Mouse (Mus musculus) adrenal gland, postnatal 14 days (tissue): ENCODE measurements at regions not wholly inside any gene's neighbourhood (a gene's known extent, or its start where the extent isn't known, plus 50 kb on each side); places are given as distances from the start of the nearest gene placed in this dataset.

Experiments used
- DNase-seq: peaks from one replicate; pipeline ENCODE4 v3.0.0; 2021; ENCODE audit warnings: mixed read lengths

DNA sequence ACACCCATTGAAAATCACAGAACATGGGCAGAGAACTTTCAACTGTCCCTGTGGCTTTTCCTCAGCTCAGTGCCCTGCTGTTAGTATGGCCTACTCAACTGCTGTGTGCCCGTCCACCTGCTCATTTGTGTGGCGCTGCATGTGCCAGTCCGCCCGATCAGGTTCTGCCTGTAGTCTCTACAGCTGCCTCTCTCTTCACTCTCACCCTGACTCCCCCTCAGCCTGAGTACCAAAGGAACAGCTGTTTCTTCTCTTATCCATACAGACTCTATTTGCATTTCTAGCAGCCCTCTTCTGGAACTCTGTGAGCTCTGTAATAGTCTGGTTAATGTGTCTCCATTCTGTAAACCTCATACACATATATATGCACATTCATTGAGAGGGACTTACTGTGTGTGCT lies 329.1 kb upstream of the Spred2 start:
- no peak for DNase-seq

DNA sequence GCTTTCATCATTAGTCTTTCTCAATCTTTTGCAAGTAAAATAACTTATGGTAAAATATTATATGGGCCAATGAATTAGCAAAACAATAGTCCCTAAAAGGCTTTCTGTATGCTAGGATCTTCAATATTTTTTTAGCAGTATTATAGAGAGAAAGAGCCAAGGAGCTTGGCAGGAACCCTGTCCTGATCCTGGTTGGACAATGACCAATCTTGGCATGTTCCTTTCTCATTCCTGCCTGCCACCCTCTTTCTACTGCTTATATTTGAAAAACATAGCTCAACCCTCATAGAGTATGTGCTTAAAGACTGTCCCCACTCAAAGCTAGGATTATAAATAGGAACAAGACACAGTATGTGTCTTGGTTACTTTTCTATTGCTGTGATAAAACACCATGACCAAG lies 327.8 kb upstream of the Spred2 start:
- no peak for DNase-seq

DNA sequence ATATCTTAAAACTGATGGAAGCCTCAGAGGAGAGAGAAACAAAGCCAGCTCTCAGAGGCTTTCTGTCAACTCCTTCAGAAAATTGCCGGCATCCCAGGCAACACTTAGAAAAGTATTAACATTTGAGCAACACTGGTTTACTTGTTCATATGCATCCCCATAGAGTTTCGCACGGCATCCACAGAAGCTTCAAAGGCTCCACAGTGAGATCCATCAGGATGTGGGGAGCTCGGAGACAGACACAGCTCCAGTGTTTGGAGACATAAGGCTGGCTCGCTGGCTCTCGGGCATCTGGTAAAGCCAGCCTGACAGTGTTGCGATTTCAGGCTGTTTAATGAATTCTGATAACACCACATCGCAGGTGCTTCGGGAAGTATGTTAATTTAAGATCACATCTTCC lies 324.7 kb upstream of the Spred2 start:
- no peak for DNase-seq

DNA sequence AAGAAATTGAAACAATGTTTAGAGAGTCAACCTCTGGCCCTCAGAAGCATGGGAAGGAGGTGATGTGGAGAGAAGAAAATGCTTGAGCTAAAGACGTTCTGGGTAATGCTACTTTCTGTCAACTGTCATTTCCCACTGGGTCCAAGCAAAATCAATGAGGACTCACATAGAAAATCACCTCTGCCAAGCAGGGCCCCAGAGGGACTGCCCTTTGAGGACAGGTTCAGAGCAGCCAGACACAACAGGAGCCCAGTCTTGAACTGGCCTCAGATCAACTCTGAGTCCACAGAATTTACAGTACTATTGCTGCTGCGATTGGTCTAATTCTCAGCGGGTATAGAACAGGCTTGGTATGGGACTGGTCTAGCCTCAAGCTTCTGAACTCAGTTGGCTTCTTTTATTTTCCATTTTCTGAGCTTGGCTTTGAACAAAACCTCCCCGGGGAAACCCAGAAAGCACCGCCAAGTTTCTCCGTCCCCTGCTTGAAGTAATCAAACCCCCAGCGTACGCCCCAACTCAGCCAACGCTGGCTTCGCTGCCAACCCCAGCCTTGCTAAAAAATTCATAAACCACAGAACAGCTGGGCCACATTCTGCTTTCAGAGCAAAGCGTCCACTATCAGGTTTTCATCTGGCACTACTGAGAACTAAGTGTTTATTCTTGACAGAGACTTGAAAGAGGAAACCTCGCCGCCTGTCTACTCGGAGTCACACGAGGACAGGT lies 322.8 kb upstream of the Spred2 start:
- DNase-seq: peak; percentile 67

DNA sequence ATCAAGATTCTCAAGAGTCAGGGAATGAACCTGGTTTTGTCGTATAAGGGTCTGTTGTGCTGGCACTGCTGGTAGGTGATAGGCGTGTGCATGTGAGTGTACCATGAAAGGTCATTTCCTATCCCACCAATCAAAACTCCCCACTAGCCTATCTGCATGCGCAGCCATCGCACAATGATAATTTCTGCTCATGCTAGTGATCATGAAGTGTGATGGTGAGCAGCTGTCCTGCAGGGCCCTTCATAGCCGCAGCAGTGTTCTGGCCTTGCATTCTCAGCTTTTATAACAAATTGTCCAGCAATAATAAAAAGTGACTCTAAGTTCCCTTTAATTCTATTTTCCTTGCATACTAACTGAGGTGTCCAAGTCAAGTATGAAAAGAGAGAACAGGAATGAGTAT lies 321.7 kb upstream of the Spred2 start:
- no peak for DNase-seq

DNA sequence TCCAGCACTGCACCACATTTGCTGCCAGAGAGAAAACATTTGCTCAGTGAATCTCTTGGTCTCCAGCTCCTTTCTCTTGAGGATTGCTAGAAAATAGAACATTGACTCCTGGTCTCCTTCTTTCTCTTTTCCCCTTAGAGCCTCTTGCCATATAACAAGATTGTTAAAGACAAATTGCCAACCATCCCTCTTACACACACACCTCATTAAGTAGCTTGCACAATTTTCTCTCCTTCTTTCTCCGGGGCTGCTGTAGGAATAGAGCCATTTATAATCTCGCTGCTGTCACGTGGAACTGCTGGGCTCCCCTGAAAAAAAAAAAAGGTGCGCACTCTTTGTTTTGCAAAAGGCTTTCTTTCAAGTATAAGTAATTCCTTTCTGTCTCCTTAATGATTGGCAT lies 318.6 kb upstream of the Spred2 start:
- DNase-seq: no peak

DNA sequence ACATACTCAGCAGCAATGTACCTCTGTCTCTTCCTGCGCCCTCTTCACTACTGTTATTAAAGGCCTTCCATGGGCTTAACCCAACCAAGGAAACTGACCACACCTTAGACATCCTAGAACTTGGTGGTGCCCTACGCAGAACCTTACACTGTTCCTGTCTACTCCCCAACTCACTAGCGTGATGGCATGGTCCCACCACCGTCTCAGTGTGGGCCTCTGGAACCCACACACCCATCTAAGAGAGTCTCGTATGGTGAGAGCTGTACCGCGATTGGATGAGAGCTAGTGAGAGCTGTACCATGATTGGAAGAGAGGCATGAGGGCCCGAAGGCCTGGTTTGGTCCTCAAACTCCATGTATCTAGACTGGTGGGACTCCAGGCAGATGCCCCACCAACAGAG lies 317.2 kb upstream of the Spred2 start:
- no peak for DNase-seq

DNA sequence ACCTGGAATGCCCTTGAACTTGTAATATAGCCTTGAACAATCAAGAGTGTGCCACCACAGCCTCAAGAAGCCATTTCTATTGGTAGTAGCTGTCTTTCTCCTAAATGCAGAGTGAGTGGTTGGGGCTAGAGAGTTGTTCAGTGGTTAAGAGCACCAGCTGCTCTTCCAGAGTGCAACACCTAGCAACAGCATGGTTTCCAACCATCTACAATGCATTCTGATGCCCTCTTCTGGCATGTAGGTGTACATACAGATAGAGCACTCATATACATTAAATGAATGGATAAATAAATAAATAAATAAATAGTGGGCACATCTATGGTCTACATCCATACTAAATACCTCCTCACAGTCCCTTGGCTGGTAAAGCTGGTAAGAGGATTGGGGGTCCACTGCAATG lies 316.2 kb upstream of the Spred2 start:
- no peak for DNase-seq

DNA sequence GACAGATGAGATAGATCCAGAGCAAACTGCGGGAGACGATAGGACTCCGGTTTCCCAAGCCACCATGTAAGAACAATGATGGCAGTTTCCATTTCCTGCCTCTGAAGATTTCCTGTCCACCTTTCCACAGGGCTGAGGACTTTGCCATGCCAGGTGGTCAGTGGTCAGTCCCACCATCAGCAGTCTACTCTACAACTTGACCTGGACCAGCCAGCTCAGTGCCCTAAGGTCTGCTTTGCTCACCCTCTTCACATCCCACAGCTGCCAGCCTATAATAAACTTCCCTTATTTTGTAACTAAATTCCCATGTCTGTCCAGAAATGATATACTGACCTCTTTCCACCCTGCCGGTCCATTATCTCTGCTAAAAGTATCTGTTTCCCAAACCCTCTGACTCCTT lies 315.7 kb upstream of the Spred2 start:
- no peak for DNase-seq

DNA sequence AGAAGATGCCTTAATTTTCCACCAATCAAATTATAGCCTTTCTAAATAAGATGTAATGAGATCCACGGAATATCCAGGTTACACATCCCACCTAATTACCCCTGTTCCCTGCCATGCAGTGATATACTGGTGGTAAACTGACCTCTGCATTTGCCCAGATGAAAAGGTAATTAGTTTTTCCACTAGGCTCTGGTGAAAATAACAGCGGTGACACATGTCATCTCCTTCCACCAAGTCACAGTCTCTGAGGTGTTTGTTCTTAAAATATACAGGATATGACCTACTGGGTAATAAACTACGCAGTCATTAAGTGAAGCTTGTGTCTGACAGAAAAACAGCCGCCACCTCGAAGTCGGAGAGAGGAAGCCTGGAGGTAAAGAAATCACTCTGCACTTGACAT lies 313.6 kb upstream of the Spred2 start:
- DNase-seq: no peak

DNA sequence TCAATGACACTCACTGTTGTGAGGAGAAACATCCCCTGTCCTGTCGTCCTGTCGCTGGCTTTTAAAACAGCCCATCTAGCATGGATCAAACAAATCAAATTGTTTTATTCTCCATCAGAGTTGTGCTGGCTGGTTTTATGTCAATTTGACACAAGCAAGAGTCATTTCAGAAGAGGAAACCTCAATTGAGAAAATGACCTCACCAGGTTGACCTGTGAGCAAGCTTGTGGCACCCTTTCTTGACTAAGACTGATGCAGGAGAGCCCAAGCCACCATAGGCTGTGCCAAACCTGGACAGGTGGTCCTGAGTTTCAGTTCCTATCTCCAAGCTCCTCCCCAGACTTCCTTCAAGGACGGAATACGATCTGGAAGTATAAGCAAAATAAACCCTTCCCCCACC lies 313.0 kb upstream of the Spred2 start:
- no peak for DNase-seq

DNA sequence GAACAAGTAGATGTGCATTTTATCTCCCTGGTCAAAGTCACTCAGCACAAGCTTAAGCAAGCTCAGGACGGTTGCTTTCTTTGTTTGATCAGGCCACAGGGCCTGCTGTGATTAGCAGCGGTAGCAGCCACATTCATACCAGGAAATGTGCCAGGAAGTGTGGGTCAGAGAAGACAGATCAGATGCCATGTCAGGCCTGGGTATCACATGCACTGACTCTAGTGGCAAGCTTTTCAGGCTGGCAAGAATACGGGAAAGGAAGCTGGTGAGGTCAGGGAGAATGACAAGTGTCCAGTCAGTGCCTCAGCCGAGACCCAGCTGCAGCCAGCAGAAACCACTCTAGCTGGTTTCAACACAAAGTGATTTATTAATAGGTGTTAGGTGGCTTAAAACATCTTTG lies 307.7 kb upstream of the Spred2 start:
- peak; percentile 27 for DNase-seq

DNA sequence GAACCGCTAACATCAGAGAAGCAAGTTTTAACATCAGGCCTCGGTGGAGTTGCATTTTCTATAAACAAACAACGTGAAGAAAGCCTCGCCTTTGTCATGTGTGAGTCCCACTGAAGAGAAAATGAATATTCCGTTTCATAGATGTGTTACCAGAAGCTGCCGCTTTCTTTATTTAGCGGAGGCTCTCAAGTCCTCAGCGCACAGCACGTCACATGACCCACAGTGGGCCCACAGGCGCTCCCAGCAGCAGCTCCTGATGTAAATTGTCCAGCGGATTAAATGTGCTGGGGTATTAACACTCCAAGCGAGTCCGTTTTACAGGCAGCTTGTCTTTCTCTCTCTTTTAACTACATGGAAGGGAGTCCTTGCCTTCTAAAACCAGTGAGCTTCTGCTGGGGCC lies 304.7 kb upstream of the Spred2 start:
- DNase-seq: no peak

DNA sequence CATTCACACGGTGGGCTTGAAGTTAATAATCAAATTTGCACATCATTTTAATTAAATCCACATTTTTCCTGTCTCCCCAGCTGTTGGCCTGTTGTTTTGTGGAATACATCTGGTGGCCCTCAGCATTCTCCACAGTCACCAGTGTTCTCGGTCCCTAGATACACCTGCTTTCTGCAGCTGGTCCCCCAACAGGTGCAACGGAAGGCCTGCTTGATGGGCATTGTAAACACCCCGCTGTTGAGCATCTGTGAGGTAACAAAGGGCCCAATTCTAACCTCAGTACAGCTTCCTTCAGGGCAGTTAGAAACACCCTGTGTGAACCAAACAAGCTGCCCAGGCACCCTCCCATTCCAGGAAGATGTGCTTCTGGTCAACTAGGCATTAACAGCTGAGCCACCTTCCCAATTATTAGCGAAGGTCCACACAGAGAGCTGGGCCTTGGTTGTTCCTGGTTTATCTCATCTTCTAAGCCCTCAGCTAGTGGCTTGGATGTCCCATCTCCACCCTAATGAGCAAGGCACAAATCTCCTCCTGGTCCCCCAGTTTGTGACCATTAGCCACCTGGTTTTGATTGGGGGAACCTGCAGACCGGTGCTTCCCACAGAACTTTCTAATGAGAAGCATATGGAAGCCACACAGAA lies 293.0 kb upstream of the Spred2 start:
- DNase-seq: no peak

DNA sequence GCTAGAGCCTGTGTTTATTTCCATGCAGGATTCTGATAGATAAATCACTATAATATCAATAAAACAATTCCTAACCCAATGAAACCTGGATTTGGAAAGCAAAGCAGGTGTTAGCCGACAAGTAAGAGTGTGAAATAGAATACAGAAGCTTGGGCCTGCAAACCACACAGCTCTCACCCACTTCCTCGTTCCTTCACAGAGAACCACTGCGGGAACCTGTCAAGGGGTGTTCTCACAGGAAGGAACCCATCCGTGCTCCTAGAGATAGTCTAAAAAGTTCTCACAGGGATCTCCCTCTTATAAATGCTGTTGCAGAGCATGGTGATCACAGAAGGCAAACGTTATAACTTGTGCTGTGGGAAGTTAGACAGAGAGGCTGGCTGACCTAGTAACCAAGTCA lies 291.7 kb upstream of the Spred2 start:
- no peak for DNase-seq

DNA sequence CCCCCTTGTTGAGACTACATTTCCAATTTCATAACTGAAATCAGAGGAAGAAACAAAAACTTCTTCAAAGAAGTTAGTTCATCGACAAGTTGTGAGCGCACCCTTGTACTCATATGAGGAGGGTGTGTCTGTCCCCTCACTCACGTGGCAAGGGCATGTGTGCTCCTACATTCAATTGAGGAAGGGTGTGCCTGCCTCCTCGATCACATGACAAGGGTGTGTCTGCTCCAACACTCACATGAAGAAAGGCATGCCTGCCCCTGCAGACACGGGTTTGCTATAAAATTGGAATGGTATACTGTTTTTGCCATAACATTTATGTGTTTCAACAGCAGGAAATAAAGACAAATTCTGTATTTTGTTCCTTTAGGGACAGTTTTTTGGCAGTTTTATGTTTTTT lies 290.6 kb upstream of the Spred2 start:
- DNase-seq: no peak

DNA sequence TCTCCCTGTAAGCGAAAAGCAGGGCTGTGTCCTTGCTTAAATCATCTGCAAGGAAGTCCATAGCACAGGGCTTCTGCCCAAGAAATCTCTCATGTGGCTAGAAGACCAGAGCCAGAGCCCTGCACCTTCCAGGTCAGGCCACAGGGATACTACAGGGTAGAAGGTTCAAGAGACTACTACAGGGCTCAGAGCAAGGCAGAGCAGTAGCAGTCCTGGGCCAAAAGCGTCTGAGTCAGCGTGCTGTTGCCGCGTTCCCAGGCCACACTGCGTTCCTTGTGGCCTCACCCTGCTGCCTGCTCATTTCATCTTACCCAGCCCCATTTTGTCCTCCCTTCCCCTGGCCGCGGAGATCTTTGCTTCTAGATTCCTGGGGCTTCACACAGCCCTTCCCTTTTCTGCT lies 283.0 kb upstream of the Spred2 start:
- peak; percentile 48 for DNase-seq

DNA sequence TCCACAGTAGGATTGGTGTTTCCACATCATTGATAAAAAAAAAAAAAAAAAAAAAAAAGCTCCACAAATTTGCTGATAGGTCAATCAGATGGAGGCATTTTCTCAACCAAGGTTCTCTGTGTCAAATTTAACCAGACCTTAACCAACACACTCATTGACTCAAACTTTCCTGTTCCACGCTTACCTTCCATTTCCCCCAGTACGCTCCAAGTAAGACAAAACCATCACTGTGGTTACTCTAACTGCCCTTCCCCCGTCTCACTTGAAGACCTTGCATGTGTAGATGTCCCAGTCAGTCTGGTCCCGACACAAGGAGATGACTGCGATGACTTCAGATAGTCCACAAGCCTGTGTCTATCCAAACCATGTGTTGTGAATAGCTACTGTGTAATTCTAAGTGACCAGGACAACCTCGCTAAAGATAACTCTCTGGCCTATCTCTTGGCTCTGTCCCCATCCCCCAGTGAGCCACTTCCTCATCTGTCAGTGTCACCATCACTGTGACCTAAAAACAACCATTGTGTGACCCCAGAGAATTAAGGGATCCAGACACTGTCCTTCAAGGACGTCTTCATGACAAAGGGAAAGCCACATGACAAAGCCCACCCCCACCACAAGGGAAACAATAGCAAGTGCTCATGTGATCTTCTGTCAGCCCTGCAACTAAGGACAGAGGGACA lies 279.9 kb upstream of the Spred2 start:
- no peak for DNase-seq

DNA sequence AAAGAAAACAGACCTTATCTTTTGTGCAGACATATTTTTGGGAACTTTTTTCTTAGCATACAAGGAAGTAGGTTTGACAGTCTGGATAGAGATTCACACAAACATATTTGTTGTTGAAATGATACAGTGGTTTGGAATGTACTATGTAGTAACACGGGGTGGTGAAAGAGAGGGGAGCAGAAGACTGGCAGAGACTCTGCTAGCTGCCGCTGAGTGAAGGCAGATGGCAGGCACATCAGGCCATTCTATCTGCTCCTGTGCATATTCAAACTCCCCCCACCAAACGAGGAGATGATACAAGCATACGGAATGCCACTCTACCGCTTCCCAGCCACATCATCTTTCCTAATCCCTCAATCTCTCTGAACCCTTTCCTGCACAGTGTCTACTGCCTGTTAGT lies 279.1 kb upstream of the Spred2 start:
- no peak for DNase-seq

DNA sequence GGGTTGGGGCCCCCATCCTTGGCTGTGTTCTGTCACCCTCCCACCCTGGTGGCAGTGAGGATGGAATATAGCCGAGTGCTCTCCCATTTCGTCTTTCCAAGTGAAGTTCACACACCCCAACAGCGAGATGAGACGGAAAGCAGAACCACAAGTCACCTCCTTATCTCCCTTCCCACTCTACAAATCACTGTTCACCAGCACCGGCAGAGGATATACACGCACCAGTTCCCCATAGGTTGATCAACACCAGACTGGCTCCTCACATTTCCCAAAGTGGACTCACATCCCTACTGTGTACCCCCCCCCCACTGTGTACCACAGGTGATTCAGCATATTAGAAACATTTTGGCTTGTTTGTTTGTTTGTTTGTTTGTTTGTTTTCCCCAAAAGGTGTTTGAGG lies 272.7 kb upstream of the Spred2 start:
- DNase-seq: no peak

DNA sequence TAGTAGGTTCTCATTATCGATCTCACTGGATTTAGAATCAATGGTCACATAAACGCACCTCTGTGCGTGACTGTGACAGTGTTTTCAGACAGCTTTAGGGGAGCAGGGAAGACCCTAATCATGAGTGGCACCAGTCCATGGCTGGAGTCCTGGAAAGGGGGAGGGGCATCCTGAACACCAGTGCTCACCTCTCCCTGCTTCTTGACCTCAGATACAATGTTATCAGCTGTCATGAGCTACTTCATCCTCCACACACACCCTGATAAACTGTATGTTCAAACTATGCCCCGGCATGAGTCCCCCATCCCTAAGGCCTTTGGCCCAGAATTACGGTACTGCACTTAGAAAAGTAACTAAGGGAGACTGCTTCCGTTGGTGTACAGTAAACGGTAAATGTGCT lies 272.2 kb upstream of the Spred2 start:
- DNase-seq: no peak

DNA sequence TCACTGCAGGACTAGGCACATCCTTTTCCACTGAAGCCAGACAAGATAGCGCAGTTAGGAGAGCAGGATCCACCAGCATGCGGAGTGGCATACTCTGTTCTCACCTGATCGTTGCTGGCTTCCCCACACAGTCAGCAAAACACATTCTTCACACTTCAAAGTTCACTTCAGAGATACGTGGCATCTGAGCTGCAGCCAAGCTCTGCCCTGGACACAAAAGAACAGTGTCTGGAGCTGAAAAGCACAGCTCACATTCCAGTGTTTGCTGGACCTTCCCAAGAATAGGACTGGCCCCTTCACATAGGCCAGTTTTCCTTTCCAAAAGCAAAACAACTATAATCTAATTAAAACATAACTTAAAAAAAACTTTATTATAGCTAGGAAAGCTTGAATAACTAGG lies 264.7 kb upstream of the Spred2 start:
- no peak for DNase-seq

DNA sequence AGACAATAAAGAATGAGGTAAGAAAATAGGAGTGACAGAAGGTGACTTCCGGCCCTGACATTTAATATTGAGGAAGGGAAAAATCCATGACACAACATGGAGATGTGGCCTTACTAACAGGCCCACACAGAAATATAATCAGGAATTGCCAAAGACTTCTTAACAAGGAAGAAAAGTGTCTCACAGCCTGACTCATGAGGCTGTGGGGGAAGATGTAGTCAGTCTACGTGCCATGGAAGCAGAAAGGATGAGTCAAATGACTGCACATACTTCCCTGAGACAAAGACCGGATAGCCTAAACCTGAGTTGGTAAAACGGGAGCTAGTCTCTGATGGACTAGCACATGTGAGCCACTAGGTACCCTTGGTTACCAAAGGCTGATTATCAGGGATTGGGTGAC lies 257.4 kb upstream of the Spred2 start:
- no peak for DNase-seq
